Mouse (Mus musculus) forebrain, embryonic 12.5 days (tissue): ENCODE results near the gene Atp12a. TPM values are rescaled to one million over a fixed set of nuclear protein-coding genes. Genes with fewer than 3 reads are reported as not detected.
A peak's percentile ranks its signal among the peaks of the same experiment; 100 is the strongest.

Experiments
- ATAC-seq: fragments of 200-750 bp; cut with Nextera tagmentation; 2 replicates; pipeline ENCODE4 v1.8.0; 2017; ENCODE audit warnings: moderate TSS enrichment; ENCODE audit not compliant: low FRiP score
- H3K27ac ChIP-seq: fragments of 300-500 bp; sonication (generic); 2 replicates; pipeline ENCODE4 v1.5.1; 2016; ENCODE audit warnings: mild to moderate bottlenecking
- H3K27me3 ChIP-seq: fragments of 300-500 bp; sonication (generic); 2 replicates; pipeline ENCODE4 v1.6.1; 2016; ENCODE audit warnings: mild to moderate bottlenecking
- H3K36me3 ChIP-seq: fragments of 300-500 bp; sonication (generic); replicated peaks from 2 replicates; pipeline ENCODE4 v1.6.1; 2016; ENCODE audit warnings: mild to moderate bottlenecking
- H3K4me1 ChIP-seq: fragments of 300-500 bp; sonication (generic); 2 replicates; pipeline ENCODE4 v1.6.1; 2016
- H3K4me2 ChIP-seq: fragments of 300-500 bp; sonication (generic); 2 replicates; pipeline ENCODE4 v1.6.1; 2016; ENCODE audit warnings: mild to moderate bottlenecking, moderate library complexity
- H3K4me3 ChIP-seq: fragments of 300-500 bp; sonication (generic); replicated peaks from 2 replicates; pipeline ENCODE4 v1.5.1; 2016; ENCODE audit warnings: mild to moderate bottlenecking
- H3K9ac ChIP-seq: fragments of 300-500 bp; sonication (generic); 2 replicates; pipeline ENCODE4 v1.6.1; 2016; ENCODE audit warnings: mild to moderate bottlenecking
- H3K9me3 ChIP-seq: fragments of 300-500 bp; sonication (generic); 2 replicates; pipeline ENCODE4 v1.6.1; 2016
- WGBS: fragments of 180-500 bp; shearing (Covaris S2); methylation state at CpG from one replicate; pipeline ENCODE4 v1.1.7; 2016; 5-methylcytosine and 5-hydroxymethylcytosine counted together
- polyA plus RNA-seq: library from polyadenylated mRNA; unstranded; fragments of >200 nt; fragmentation: Nextera tagmentation; extraction: Ambion mirVana; gene quantifications from 2 replicates; pipeline ENCODE4 v1.2.1, GENCODE M21; 2016

Atp12a gene
- polyA plus RNA-seq, 1 experiment from 2014 or later: 0.10 TPM

GRCm38 (mm10) chr14:56351959-56352660, 12.8 kb upstream of the Atp12a start:
- Histone ChIP-seq H3K4me1 (no peaks in the 10 kb centered on the region), H3K27me3 (no peaks in the 10 kb centered on the region), H3K9ac (no peak overlapping the region), H3K36me3 (no peaks in the 10 kb centered on the region), H3K4me2 (no peak overlapping the region), H3K4me3 (no peak overlapping the region), H3K27ac (no peak overlapping the region), H3K9me3 (no peaks in the 10 kb centered on the region)
- ATAC-seq: no peak
- WGBS: 37% methylated on average over 17 of the region's 17 CpGs

- WGBS: 84% methylated on average over 3 of the region's 3 CpGs
- ATAC-seq: no peak
- H3K27me3 ChIP-seq: no peaks in the 10 kb centered on the region
These were observed 10.1 kb upstream of the Atp12a start for GRCm38 (mm10) chr14:56354803-56355202.

GRCm38 (mm10) chr14:56355396-56355795, 9.5 kb upstream of the Atp12a start:
- H3K27me3 ChIP-seq: no peaks in the 10 kb centered on the region
- no peak overlapping the region for H3K4me3 ChIP-seq
- no peak for ATAC-seq
- H3K9me3 ChIP-seq: no peaks in the 10 kb centered on the region
- no peak overlapping the region for H3K4me2 ChIP-seq
- no peak overlapping the region for H3K27ac ChIP-seq
- WGBS: 87% methylated on average over 8 of the region's 8 CpGs
- no peaks in the 10 kb centered on the region for H3K36me3 ChIP-seq
- H3K9ac ChIP-seq: no peak overlapping the region
- no peaks in the 10 kb centered on the region for H3K4me1 ChIP-seq

More at GRCm38 (mm10) chr14:56354803-56355202, 10.1 kb upstream of the Atp12a start:
- Histone ChIP-seq H3K9ac (no peak overlapping the region), H3K4me1 (no peaks in the 10 kb centered on the region), H3K4me3 (no peak overlapping the region), H3K4me2 (no peak overlapping the region), H3K27ac (no peak overlapping the region), H3K36me3 (no peaks in the 10 kb centered on the region), H3K9me3 (no peaks in the 10 kb centered on the region)

GRCm38 (mm10) chr14:56356196-56356595, 8.7 kb upstream of the Atp12a start:
- H3K9me3 ChIP-seq: no peaks in the 10 kb centered on the region
- H3K4me3 ChIP-seq: no peak overlapping the region
- no peak overlapping the region for H3K4me2 ChIP-seq
- H3K36me3 ChIP-seq: no peaks in the 10 kb centered on the region
- no peak overlapping the region for H3K27ac ChIP-seq
- 86% methylated on average over 6 of the region's 6 CpGs for WGBS
- no peak overlapping the region for H3K9ac ChIP-seq
- no peaks in the 10 kb centered on the region for H3K27me3 ChIP-seq
- no peak for ATAC-seq
- H3K4me1 ChIP-seq: no peaks in the 10 kb centered on the region

- no peak for ATAC-seq
- Histone ChIP-seq H3K27me3 (peaks cover 14% of the 10 kb centered on the region), H3K4me3 (no peak overlapping the region), H3K4me2 (no peak overlapping the region), H3K36me3 (no peaks in the 10 kb centered on the region), H3K9ac (no peak overlapping the region), H3K27ac (no peak overlapping the region), H3K9me3 (no peaks in the 10 kb centered on the region), H3K4me1 (no peaks in the 10 kb centered on the region)
- 86% methylated on average over 7 of the region's 7 CpGs for WGBS
These were observed 6.4 kb upstream of the Atp12a start for GRCm38 (mm10) chr14:56358422-56358821.

GRCm38 (mm10) chr14:56359131-56359530, 5.7 kb upstream of the Atp12a start:
- H3K4me1 ChIP-seq: no peaks in the 10 kb centered on the region
- no peak overlapping the region for H3K4me2 ChIP-seq
- H3K9me3 ChIP-seq: no peaks in the 10 kb centered on the region
- no peak overlapping the region for H3K9ac ChIP-seq
- H3K27me3 ChIP-seq: peaks cover 21% of the 10 kb centered on the region
- H3K4me3 ChIP-seq: no peak overlapping the region
- no peak overlapping the region for H3K27ac ChIP-seq
- WGBS: 93% methylated on average over 6 of the region's 6 CpGs
- H3K36me3 ChIP-seq: no peaks in the 10 kb centered on the region
- no peak for ATAC-seq

GRCm38 (mm10) chr14:56365292-56365691, 424 bp downstream of the Atp12a start:
- H3K27me3 ChIP-seq: peaks cover 61% of the 10 kb centered on the region
- no peak overlapping the region for H3K27ac ChIP-seq
- H3K4me2 ChIP-seq: peak overlapping the region; percentile 68
- H3K36me3 ChIP-seq: no peaks in the 10 kb centered on the region
- ATAC-seq: no peak
- no peak overlapping the region for H3K9ac ChIP-seq
- 38% methylated on average over 8 of the region's 8 CpGs for WGBS
- H3K4me3 ChIP-seq: peak overlapping the region; percentile 41
- H3K9me3 ChIP-seq: no peaks in the 10 kb centered on the region
- peaks cover 7% of the 10 kb centered on the region for H3K4me1 ChIP-seq

GRCm38 (mm10) chr14:56366712-56367111, 1.8 kb downstream of the Atp12a start:
- H3K4me3 ChIP-seq: no peak overlapping the region
- no peak for ATAC-seq
- no peak overlapping the region for H3K4me2 ChIP-seq
- peaks cover 7% of the 10 kb centered on the region for H3K4me1 ChIP-seq
- H3K36me3 ChIP-seq: no peaks in the 10 kb centered on the region
- peaks cover 60% of the 10 kb centered on the region for H3K27me3 ChIP-seq
- 43% methylated on average over 15 of the region's 15 CpGs for WGBS
- H3K9me3 ChIP-seq: no peaks in the 10 kb centered on the region
- H3K27ac ChIP-seq: no peak overlapping the region
- H3K9ac ChIP-seq: no peak overlapping the region

GRCm38 (mm10) chr14:56368834-56369233, 4.0 kb downstream of the Atp12a start:
- WGBS: 55% methylated on average over 3 of the region's 3 CpGs
- ATAC-seq: no peak

GRCm38 (mm10) chr14:56375731-56376130, 10.9 kb downstream of the Atp12a start:
- no peak overlapping the region for H3K27ac ChIP-seq
- no peaks in the 10 kb centered on the region for H3K27me3 ChIP-seq
- H3K4me2 ChIP-seq: no peak overlapping the region
- no peak overlapping the region for H3K4me3 ChIP-seq
- 5% methylated on average over 6 of the region's 6 CpGs for WGBS
- H3K9ac ChIP-seq: no peak overlapping the region
- no peaks in the 10 kb centered on the region for H3K4me1 ChIP-seq
- peak; percentile 68; the same call in 1 of the 2 replicates for ATAC-seq
- no peaks in the 10 kb centered on the region for H3K9me3 ChIP-seq
- H3K36me3 ChIP-seq: no peaks in the 10 kb centered on the region

More at GRCm38 (mm10) chr14:56368834-56369233, 4.0 kb downstream of the Atp12a start:
- Histone ChIP-seq H3K27me3 (peaks cover 43% of the 10 kb centered on the region), H3K9me3 (no peaks in the 10 kb centered on the region), H3K36me3 (no peaks in the 10 kb centered on the region), H3K4me2 (no peak overlapping the region), H3K4me3 (no peak overlapping the region), H3K27ac (no peak overlapping the region), H3K9ac (no peak overlapping the region), H3K4me1 (peaks cover 7% of the 10 kb centered on the region)

- Histone ChIP-seq H3K4me1 (no peaks in the 10 kb centered on the region), H3K27me3 (no peaks in the 10 kb centered on the region), H3K36me3 (no peaks in the 10 kb centered on the region), H3K4me3 (no peak overlapping the region), H3K9me3 (no peaks in the 10 kb centered on the region), H3K27ac (no peak overlapping the region), H3K4me2 (no peak overlapping the region), H3K9ac (no peak overlapping the region)
- ATAC-seq: no peak
These were observed 12.9 kb downstream of the Atp12a start for GRCm38 (mm10) chr14:56377745-56378144.

GRCm38 (mm10) chr14:56379336-56379735, 14.5 kb downstream of the Atp12a start:
- Histone ChIP-seq H3K27ac (no peak overlapping the region), H3K9ac (no peak overlapping the region), H3K4me2 (no peak overlapping the region), H3K4me3 (no peak overlapping the region), H3K27me3 (no peaks in the 10 kb centered on the region), H3K36me3 (no peaks in the 10 kb centered on the region), H3K9me3 (no peaks in the 10 kb centered on the region), H3K4me1 (no peaks in the 10 kb centered on the region)
- WGBS: 74% methylated on average over 9 of the region's 9 CpGs
- ATAC-seq: no peak

- no peaks in the 10 kb centered on the region for H3K9me3 ChIP-seq
- H3K9ac ChIP-seq: no peak overlapping the region
- no peak overlapping the region for H3K4me3 ChIP-seq
- ATAC-seq: no peak
- H3K4me1 ChIP-seq: no peaks in the 10 kb centered on the region
- no peak overlapping the region for H3K27ac ChIP-seq
- no peaks in the 10 kb centered on the region for H3K27me3 ChIP-seq
- no peaks in the 10 kb centered on the region for H3K36me3 ChIP-seq
- WGBS: 92% methylated on average over 4 of the region's 4 CpGs
- H3K4me2 ChIP-seq: no peak overlapping the region
These were observed 17.5 kb downstream of the Atp12a start for GRCm38 (mm10) chr14:56382366-56382765.
